Mouse (Mus musculus) adrenal gland, postnatal 36 days (tissue): Measurements from ENCODE around the gene Ak8. TPM values are rescaled to one million over a fixed set of nuclear protein-coding genes. Genes with fewer than 3 reads are reported as not detected.

ENCODE experiments used
- DNase-seq, 2 experiments: peaks; one replicate each; pipeline ENCODE4 v3.0.0; 2021; ENCODE audit warnings: mixed read lengths in 1 of 2
- long read RNA-seq, 2 experiments: library from polyadenylated mRNA; stranded (forward); transcript quantifications; one replicate each; pipeline ENCODE4 v2.0.0; 2021; ENCODE audit warnings: borderline sequencing depth in 2 of 2
- total RNA-seq, 2 experiments: library from RNA; stranded (reverse); gene quantifications; 2 replicates each; pipeline ENCODE4 v1.2.3; 2021

Ak8 gene
- total RNA-seq, result under 1 TPM; 0.63 to 0.82 TPM
- long read RNA-seq, experiment 1, partial matches to known transcripts, result 0 of 1 reads
- long read RNA-seq, experiment 1, other reads (novel, unspliced or antisense), result 0 of 1 reads
- long read RNA-seq, experiment 2, result 0 reads

DNA sequence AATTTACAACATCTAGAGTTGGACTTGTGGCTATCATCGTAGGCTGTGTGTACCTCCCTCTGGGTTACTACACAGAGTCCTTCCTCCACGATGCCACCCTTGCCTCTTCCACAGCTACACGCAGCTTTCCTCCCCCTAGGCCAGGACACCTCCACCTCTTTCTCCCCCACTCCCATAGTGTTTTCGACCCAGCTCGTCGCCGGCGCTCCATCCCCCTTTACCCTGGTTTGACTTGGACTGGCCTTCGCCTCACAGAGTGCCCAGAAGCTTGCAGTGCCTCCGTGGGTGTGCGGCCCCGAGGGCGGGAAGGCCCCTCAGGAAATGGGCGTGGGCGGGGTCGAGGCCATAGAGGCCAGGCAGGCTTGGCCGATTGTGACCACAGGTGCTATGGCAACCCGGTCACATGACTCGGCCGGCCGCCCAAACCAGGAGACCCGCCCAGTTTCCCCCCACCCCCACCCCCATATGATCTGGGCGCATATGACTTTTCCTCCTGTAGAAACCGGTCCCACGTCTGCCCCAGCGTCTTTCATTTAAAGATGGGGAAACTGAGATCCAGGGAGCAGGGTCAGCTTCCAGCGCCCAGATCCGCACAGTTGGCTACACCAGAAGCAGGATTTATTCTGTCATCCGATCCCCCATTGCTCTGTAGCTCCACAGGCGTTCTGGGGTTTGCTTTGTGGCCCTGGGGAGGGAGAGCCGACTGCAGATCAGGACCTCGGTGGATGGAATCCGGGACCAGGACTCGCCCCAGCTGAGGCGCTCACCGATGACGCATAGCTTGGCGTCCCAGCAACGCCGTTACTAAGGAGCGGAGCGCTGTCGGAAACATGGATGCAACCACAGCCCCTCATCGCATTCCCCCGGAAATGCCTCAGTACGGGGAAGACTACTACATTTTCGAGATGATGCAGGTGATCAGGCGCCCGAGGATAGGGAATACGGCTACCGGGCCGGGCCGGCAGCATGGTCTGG lies at the start of gene Ak8, which contains the start of gene Spaca9:
Gene Ak8, plus strand, starts transcription at position 804 of the 975 bp plus-strand sequence.
Gene Spaca9, minus strand, starts transcription at position 367 of the 975 bp plus-strand sequence.
- DNase-seq, result peak; percentile 87 to 88

DNA sequence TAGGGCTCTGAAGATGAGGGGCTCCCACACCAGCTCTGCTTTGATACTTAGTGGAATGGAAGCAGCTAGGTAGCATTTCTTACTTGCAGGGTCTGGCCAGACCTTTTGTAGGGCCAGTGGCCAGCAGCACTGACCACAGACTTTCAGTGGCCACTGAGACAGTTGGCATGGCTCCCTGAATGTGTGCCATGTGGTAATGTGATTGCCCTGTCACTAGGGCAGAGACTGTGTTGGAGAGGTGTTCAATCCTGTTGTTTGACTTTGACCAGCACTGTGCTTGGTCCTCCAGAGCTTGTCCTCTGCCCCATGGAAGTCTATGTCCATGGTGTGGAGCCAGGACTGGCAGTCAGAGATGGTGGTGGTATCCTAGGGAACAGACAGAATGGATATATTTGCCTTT lies 49.4 kb upstream of the Ak8 start:
- DNase-seq, result peak; percentile 48 to 50

DNA sequence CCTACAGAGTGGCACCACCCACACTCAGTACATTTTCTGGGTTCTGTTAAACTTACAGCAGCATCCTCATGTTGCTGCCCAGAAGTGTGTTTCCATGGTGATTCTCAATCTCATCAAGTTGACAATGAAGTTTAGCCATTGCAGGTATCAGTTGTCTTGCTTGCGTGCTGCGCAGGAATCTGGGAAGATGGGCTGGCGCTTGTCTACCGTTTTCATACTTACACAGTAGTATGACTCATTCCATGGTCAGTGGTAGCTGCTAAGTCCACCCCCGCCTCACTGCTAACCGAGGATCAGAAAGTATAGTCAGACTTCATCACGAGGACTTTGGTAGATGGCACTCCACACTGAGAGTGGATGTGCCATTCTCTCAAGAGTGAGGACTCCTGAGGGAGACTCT lies 46.6 kb upstream of the Ak8 start:
- DNase-seq, result no peak

DNA sequence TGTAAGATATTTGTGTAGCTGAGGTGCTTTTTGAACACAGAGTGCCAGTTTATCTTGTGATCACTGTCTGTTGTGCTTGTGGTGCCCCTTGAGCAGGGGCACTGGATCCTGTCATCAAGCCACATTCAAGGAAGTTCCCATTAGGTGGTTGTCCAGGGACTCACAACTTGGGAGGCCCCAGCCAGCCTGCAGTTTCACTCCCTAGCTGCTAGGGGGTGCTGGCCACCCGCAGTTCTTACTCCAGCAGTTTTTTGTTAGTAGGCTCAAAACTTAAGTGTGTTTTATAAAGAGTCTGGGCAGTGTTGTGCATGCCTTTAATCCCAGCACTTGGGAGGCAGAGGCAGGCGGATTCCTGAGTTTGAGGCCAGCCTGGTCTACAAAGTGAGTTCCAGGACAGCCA lies 45.7 kb upstream of the Ak8 start:
- DNase-seq, result peak; percentile 33 to 39

DNA sequence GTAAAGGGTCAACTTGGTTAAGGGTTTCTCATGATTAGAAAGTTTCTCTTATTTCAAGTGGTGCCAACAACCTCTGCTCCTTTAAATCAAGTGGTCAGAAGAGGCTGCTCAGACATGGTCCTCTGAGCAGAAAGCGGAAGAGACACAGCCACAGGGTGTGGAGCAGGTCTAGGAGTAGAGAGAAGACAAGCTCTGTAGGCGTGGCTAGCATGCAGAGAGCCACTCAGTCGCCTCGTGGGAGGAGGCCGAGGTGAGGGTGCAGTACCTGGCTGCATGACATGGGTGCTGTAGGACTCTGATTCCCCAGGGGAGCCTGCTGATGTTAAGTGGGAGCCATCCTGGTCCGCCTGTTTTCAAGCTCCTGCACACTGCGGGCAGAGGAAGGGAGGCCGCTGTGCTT lies 43.7 kb upstream of the Ak8 start:
- no peak for DNase-seq

DNA sequence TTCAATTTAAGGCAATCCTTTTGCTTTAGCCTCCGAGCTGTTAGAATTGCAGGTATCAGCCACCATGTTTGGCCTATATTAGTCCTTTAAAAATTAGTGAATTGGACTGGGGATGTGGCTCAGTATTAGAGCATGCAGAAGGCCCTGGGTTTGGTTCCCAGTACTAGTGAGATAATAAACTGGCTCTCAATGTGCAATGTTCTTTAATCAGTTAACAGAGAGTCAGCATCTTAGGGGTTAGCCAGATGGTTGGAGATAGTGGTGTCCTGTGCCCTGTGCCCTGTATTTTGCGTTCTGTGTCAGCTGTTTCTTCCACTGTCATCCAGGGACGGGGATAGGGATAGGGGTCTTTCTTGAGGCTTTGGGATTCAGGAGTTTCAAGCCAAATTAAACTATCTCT lies 37.1 kb upstream of the Ak8 start:
- DNase-seq, result no peak

DNA sequence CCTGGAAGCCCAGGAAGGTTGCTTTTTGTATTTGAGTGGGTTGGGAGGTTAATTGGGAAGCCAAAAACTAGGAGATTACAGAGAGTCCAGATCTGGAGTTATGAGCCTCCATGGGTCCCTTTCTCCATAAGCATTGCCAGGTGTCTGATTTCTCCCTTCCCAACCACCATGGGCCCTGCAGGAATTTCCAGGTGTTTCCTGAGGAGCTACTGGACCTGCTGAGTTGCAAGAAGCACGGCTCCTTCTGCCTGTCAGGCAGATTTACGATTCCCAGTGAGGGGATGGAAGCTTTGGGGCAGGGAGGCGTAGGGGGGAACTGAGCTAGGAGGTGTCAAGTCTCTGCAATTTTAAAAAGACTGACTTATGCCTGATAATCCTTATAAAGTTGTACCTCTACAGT lies 34.1 kb upstream of the Ak8 start:
- no peak for DNase-seq

DNA sequence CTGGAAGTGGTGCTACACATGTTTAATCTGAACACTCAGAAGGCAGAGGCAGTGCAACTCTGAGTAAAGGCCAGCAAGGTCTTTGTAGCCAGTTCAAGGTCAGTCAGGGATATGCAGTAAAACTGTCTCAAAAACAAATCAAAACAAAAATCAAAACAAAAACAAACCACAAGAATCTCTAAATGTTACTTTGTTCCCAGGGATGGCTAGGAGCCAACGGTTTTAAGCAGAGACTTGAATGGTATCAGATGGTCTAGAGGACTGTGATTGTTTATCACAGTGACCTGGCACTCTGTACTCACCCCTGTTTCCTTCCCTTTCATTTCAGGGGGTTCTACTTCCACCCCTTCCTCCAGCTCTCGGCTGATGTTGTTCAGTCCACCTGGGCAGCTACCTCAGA lies 28.5 kb upstream of the Ak8 start:
- no peak for DNase-seq

DNA sequence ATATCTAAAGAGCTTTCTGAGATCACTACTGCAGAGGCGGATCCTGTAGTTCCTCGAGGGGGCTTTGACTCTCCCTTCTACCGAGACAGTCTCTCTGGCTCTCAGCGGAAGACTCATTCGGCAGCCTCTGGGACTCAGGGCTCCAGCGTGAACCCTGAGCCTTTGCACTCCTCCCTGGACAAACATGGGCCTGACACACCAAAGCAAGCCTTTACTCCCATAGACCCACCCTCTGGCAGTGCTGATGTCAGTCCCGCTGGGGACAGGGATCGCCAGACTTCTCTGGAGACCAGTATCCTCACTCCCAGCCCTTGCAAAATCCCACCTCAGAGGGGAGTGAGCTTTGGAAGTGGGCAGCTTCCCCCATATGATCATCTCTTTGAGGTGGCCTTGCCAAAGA lies 24.0 kb upstream of the Ak8 start:
- DNase-seq, result no peak

DNA sequence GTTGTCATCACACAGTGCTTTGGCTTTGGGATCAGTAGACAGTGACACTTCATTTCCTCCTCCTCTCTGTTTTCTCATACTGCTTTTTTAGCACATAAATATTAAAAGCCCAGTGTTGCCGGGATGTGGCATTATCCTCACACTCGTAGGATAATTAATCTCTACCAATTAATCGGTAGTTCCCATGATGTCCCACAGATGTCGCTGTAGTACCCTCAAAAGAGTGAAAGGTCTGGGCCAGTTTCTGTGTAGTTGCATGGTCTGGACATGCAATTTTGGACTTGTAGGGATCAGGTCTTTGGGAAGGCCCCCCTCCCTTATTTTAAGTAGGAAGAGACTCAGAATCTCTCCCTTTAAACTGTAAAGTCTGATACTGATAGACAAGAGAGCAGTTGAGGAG lies 19.3 kb upstream of the Ak8 start:
- peak in 1 of 2 experiments; percentile 19 for DNase-seq

DNA sequence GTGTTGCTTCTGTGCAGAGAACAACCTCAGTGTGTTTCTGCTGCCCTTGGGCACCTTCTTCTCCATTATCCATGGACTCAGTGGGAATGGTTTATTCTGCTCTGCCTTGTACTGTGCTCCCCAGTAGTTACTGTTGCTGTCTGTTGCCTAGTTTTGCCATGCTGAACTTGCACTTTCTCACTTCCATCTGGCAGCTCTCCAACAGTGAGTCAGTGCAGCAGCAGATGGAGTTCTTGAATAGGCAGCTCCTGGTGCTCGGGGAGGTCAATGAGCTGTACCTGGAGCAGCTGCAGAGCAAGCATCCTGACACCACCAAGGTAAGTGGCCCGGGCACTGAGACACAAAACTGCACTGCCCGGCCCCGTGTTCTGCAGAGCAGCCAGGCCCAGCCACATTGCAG lies 18.2 kb upstream of the Ak8 start:
- DNase-seq, result peak; percentile 63 to 80

DNA sequence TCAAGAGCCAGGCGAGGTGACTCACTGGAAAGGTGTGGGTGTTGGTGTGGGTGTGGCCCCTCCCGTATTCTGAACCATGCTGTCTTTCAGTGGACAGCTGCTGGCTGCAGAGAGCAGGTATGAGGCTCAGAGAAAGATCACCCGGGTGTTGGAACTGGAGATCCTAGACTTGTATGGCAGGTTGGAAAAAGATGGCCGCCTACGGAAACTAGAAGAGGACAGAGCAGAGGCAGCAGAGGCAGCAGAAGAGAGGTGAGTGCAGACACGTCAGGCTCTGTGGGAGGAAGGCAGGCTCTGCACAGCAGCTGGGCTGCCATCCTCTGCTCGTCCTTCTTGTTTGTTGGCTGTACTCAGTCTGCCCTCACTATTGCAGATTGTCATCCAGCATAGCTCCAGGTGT lies 14.1 kb upstream of the Ak8 start:
- no peak for DNase-seq

DNA sequence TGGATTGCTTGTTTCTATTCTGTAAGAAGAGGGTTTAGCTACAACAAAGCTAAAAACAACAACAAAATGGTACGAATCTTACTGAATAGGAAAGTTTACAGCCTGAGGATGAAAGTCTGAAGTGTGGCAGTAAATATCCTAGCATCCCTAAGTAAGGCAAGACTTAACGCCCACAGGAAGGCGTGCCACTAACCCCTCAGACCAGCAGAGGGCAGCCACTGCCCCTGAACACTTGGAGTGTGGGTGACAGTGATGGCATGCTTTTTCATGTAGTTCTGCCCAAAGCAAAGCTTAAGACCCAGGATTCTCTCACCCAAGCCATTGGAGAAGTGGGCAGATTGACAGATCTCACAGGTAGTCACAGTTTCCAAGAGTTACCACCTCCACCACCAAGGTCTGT lies 11.5 kb upstream of the Ak8 start:
- DNase-seq, result peak; percentile 26 to 58

DNA sequence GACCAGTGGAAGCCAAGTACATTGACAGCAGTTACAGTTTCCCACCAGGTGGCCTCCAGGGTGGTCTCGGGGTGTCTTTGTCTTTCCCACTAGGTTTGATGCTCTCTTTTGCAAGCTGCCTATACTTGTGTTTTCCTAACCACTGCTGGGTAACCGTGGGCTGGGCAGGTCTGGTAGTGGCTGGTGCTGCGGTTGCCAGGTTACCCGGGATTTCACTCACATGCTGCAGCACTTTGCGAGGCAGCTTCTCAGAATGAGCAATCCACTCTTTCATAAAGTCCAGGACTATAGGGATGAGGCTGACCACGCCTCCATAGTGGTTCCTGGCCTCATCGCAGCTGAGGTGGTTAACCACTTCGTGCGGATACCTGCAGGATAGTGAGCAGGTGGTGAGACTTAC lies 7.3 kb upstream of the Ak8 start:
- no peak for DNase-seq

DNA sequence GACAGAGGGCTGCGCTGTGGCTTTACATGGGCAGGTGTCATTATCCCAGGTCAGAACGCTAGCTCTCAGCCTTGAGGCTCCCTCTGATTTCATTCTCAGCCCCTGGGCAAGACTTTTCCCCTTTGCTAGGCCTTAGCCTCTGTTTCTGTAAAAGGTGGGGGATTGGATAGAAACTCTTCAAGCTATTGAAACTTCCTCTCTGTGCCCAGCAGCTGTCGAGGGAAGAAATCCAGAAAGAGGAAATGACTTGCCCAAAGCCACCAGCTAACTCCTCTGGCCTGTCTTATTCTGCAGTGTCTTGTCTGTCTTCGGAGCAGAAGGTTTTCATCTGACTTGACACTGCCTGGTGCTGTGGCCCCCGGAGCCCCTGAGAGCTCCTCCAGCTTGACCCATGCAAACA lies 1.4 kb upstream of the Ak8 start:
- no peak for DNase-seq

DNA sequence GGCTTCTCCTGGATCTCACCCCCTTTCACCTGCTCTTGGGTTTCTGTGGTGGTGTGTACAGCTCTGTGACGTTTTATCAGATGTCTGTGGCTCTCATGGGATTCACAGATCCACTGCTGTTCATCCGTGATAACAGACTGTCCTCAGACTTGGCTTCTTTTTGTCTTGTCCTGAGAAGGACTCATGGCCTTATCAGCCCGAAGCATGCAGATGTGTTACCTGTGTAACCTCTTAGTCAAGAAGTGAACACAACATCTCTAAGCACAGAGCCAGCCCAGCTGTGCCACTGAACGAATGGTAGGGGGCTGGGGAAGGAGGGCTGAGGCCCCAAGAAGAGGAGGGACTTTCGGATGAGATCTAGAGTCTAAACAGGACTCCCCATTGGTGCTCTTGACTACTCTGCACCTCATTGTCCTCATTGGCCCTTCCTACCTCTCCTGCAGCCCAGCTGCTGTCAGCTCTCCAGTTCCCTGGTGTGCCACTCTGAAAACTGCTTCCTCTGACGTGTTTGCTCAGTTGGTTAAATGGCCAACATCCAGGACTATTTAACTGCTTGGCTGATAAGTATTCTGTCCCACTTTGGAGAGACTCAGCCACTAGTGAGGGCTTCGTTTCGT lies 1.8 kb downstream of the Ak8 start:
- DNase-seq, result no peak

DNA sequence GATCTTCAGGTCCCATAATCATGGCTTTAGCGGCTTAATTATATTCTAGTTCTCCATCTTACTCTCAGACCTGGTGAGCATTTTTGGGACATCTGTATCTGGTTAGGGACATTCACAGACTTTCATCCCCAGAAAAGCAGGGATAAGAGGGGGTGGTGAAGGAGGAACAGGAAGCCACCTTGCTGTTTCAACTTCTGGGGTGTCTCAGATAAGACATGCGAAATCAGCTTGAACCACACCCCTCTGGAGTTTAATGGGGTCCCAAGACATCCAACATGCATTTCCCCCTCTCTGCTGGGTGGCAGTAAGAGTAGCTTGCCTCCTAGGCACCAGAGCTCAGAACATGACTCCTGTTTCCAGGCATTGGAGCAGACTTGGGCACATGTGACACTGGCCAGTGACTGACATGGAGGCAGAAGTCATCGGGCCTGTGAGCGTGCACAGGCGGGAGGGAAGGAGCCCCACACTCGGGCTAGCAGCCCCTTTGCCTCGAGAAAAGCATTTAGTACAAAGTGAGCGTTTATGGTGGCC lies 6.2 kb downstream of the Ak8 start:
- DNase-seq, result no peak

DNA sequence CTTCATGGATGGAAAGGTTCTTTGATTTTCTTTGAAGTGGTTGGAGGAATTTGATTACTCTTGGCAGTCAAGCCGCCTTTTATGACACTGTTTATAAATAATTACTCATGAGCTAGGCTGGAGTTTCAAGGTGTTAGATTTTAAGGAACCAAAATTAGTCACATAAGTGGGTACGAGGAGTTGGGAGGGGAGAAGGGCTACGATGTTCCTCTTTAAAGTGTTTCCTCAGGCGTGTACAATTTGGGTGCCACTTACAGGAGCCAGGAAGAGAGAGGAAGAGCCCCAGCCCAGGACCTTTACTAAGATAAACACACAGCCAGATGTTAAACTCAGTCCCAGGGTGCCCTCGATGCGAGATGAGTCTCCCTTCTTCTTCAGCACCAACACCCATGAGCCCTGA lies 6.8 kb downstream of the Ak8 start:
- DNase-seq, result no peak

DNA sequence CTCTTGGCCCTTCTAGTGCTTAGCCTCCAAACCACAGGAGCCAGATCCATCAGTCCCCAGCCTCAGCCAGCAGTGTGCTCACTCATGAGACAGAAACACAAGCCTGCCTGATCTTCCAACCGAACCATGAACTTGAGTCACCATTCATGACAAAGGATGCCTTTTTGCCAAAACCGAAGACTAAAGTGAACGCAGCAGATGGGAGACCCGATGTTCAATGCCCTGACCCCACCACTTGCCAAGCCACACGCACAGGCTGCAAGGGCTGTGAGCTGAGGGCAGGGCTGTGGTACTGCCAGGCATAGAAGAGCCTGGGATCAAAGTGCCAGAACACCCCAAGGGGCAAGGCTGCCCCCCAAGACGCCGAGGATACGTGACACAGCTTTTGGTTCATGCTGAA lies 13.1 kb downstream of the Ak8 start:
- DNase-seq, result no peak

DNA sequence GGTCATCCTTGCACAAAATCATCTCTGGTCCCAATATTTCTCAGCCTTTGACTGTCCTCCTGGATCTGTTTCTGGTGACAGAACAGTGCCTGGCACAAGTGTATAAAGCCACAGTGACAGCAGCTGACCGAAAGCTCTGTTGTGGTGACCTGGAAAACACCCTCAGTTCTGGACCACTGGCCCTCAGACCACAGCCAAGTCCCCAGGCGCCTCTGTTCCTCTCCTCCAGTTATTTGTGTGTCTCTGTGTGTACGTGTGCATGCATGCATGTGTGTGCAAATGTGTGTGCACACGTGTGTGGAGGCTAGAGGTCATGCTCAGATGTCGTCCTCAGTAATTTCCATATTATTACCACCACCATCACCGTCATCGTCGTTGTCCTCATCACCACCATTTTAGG lies 22.5 kb downstream of the Ak8 start:
- no peak for DNase-seq

DNA sequence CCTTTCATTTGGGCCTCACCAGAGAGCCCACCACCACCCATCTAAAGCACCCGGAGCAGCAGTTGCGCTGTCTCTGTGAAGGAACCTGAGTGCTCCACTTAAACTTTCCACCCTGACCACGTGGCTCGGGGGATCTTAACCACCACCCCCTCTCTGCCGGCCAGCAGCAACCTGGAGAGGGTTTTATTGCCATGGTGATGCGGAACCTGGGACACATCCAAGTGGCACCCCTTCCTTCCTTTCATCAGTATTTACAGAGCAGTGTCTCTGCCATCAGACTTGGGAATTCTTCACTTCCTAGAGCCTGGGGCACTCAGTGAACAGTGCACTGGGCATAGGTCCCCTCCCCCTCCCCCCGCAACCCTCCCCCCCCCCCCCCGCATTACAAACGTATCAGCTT lies 23.9 kb downstream of the Ak8 start:
- no peak for DNase-seq

DNA sequence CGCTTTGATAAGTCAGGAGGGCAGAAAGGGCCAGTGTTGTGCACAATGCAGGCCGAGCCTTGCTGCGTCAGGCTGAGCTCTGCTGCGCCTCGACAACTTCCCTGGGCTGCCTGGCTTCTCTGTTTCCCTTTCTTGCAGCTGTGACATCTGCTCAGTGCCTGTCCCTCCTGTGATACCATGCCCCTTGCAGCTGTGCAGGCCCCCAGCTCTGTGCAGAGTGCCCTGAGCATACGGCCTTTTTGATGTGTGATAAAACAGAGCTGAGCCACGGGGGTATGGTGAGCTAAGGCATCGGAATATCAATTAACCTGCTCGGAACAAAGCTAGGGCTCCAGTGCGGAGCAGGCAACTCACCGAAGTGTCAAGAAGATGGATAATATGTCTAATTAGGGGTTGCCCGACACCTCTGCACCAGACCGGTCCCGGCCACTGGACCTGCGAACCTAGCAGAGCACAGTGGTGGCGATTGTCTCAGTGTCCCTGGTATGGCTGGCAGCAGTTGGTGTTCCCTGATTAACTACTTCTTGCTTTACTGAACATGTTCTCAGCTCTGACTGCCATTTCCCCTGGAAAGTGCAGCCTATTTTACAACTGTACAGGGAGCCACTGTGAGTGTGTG lies 27.9 kb downstream of the Ak8 start:
- no peak for DNase-seq

DNA sequence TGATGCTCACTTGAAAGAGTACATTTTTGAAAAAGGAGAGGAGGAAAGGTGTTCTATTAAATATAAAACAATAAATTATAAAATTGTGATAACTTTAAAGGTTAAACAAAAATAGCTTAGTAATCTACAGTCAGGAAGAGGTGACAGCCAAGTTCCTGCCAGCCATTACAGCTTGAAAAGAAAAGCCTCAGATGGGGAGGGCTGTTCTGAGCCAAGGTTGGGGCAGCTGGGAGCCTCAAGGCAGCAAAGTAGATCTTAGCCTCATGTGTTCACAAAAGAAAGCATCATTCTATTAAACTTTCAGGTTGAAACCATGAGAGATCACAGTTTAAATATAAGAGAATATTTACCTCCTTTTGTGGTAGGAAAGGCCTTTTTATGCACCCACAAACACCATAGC lies 30.7 kb downstream of the Ak8 start:
- no peak for DNase-seq
